ENCODE assay signal across 7 mouse cellular contexts in genomic region chr3:108910303-108911080, GRCm38 (mm10). TPM values are rescaled to one million over a fixed set of nuclear protein-coding genes. Genes with fewer than 3 reads are reported as not detected.
DNase-seq lines count a peak whose midpoint lies in the region; ATAC-seq and TF ChIP-seq lines count a peak whose summit lies in the region.

No protein-coding gene starts in this region.

- TF ChIP-seq RAD21 in CH12.LX (IDR thresholded peaks at IDR 0.05; ENCODE audit: low read depth, low read length) (no peak; the same call in 1 of the 2 replicates), MEL (IDR thresholded peaks at IDR 0.05; ENCODE audit: low read depth, low read length) (no peak)

- ATAC-seq in embryonic facial prominence, embryonic 14.5 days (ENCODE audit: low read depth), result no peak
- ATAC-seq in intestine, embryonic 14.5 days (replicated peaks; ENCODE audit: low FRiP score, low TSS enrichment, low read depth), result no peak; the same call in 1 of the 2 replicates
- peak; percentile 9 for ATAC-seq in liver, postnatal 0 days

- H3K4me1 ChIP-seq in CH12.LX (ENCODE audit: control insufficient read depth in 1 of 2, insufficient read depth in 2 of 2), result peaks cover 4 to 32% of the 10 kb centered on the region in 2 experiments; a peak in 3 of 4 replicates
- H3K4me1 ChIP-seq in MEL (ENCODE audit: control insufficient read depth in 1 of 2, insufficient read depth in 2 of 2, low read length in 2 of 2), result peaks cover 3 to 7% of the 10 kb centered on the region in 2 experiments; a peak in 3 of 4 replicates
- peaks cover 8% of the 10 kb centered on the region for H3K4me1 ChIP-seq in embryonic facial prominence, embryonic 14.5 days (ENCODE audit: control insufficient read depth, insufficient read depth, low read length)
- peaks cover 12% of the 10 kb centered on the region for H3K4me1 ChIP-seq in intestine, embryonic 14.5 days (replicated peaks; ENCODE audit: control insufficient read depth, insufficient read depth, low read length)
- H3K4me1 ChIP-seq in liver, postnatal 0 days (ENCODE audit: insufficient read depth), result peaks cover 8% of the 10 kb centered on the region

- dilution Hi-C loops in CH12.LX (cut with MboI; ENCODE audit: extremely low pct_ligation_motif_present, extremely low pct_unique_long_range_greater_than_20kb, low sequenced_read_pairs), result no loop called here

- DNase-seq in CH12.LX (ENCODE audit: extremely low read depth), result peak; percentile 52
- no peak for DNase-seq in MEL (ENCODE audit: low read depth, low spot score)
- no peak for DNase-seq in embryonic facial prominence, embryonic 14.5 days (ENCODE audit: low spot score)
- peak; percentile 66 for DNase-seq in intestine, embryonic 14.5 days (ENCODE audit: low spot score)
- DNase-seq in liver, postnatal 0 days, result peak; percentile 39
- peak; percentile 57 for DNase-seq in splenic B cell, adult 2 months (ENCODE audit: low read depth, low spot score)
- no peak for DNase-seq in left cerebral cortex, postnatal 14 days (ENCODE audit: low spot score in 2 of 2)

- H3K9me3 ChIP-seq in CH12.LX (replicated peaks; ENCODE audit: low read length), result no peaks in the 10 kb centered on the region
- no peaks in the 10 kb centered on the region for H3K9me3 ChIP-seq in MEL (replicated peaks; ENCODE audit: insufficient read depth, low read length)
- no peaks in the 10 kb centered on the region for H3K9me3 ChIP-seq in embryonic facial prominence, embryonic 14.5 days (ENCODE audit: control insufficient read depth, low read length)
- H3K9me3 ChIP-seq in intestine, embryonic 14.5 days (ENCODE audit: control insufficient read depth, low read length), result no peaks in the 10 kb centered on the region
- H3K9me3 ChIP-seq in liver, postnatal 0 days (ENCODE audit: low read length), result no peaks in the 10 kb centered on the region

- WGBS in embryonic facial prominence, embryonic 14.5 days, result under 1% methylated on average over 31 of the region's 32 CpGs
- WGBS in intestine, embryonic 14.5 days, result under 1% methylated on average over 32 of the region's 32 CpGs
- 1% methylated on average over 32 of the region's 32 CpGs for WGBS in liver, postnatal 0 days (ENCODE audit: insufficient replicate concordance)

- intact Hi-C loops in left cerebral cortex, postnatal 14 days (cut with DNase I), result loop anchor here (5.0 kb wide), 2 partner anchors 68 to 117 kb away; partner anchors contain the start of genes Fam102b and Stxbp3

- H3K79me2 ChIP-seq in CH12.LX (replicated peaks; ENCODE audit: control insufficient read depth, extremely low read depth, insufficient read depth, poor library complexity, severe bottlenecking) (peaks cover 48% of the 10 kb centered on the region), MEL (ENCODE audit: control insufficient read depth, insufficient read depth, low read length, poor library complexity) (peaks cover 36% of the 10 kb centered on the region)

- H3K27ac ChIP-seq in CH12.LX (ENCODE audit: insufficient read depth, low read depth) (peak overlapping the region; percentile 97), MEL (ENCODE audit: control insufficient read depth, low read depth, low read length) (peak overlapping the region; percentile 90)
- peak overlapping the region; percentile 99 for H3K27ac ChIP-seq in embryonic facial prominence, embryonic 14.5 days (replicated peaks; ENCODE audit: low read depth, low read length)
- H3K27ac ChIP-seq in intestine, embryonic 14.5 days (ENCODE audit: low read depth), result peak overlapping the region; percentile 100
- peak overlapping the region; percentile 99 for H3K27ac ChIP-seq in liver, postnatal 0 days (ENCODE audit: low read depth)

- peak overlapping the region; percentile 70; the same call in 1 of the 2 replicates for H3K4me2 ChIP-seq in CH12.LX (ENCODE audit: insufficient read depth, low read depth, poor library complexity, severe bottlenecking)
- H3K4me2 ChIP-seq in embryonic facial prominence, embryonic 14.5 days (ENCODE audit: low read depth, low read length), result peak overlapping the region; percentile 89
- H3K4me2 ChIP-seq in intestine, embryonic 14.5 days (ENCODE audit: low read length), result peak overlapping the region; percentile 98
- H3K4me2 ChIP-seq in liver, postnatal 0 days (ENCODE audit: low read depth, low read length), result peak overlapping the region; percentile 83

- H3K36me3 ChIP-seq in CH12.LX (replicated peaks in 1 of 2; ENCODE audit: control insufficient read depth in 1 of 2, insufficient read depth in 1 of 2, low read length in 1 of 2), result peaks cover 13 to 32% of the 10 kb centered on the region in 2 experiments
- peaks cover 24 to 43% of the 10 kb centered on the region in 2 experiments for H3K36me3 ChIP-seq in MEL (ENCODE audit: control insufficient read depth in 1 of 2, insufficient read depth in 2 of 2, low read length in 2 of 2)
- H3K36me3 ChIP-seq in embryonic facial prominence, embryonic 14.5 days (ENCODE audit: control insufficient read depth, insufficient read depth, low read length), result peaks cover 28% of the 10 kb centered on the region
- H3K36me3 ChIP-seq in intestine, embryonic 14.5 days (ENCODE audit: control insufficient read depth, insufficient read depth, low read length), result peaks cover 28% of the 10 kb centered on the region
- peaks cover 30% of the 10 kb centered on the region for H3K36me3 ChIP-seq in liver, postnatal 0 days (replicated peaks; ENCODE audit: insufficient read depth, low read length)
- peaks cover 13% of the 10 kb centered on the region for H3K36me3 ChIP-seq in splenic B cell, adult 2 months (ENCODE audit: control insufficient read depth, insufficient read depth, low read length, poor library complexity, severe bottlenecking)

- peak overlapping the region; percentile 93 for H3K9ac ChIP-seq in CH12.LX (ENCODE audit: insufficient read depth, low read depth)
- H3K9ac ChIP-seq in MEL (ENCODE audit: control insufficient read depth, low read depth, low read length, poor library complexity, severe bottlenecking), result peak overlapping the region; percentile 96
- peak overlapping the region; percentile 92 for H3K9ac ChIP-seq in embryonic facial prominence, embryonic 14.5 days (ENCODE audit: low read depth, low read length)
- peak overlapping the region; percentile 92 for H3K9ac ChIP-seq in intestine, embryonic 14.5 days (ENCODE audit: low read length)
- peak overlapping the region; percentile 84 for H3K9ac ChIP-seq in liver, postnatal 0 days (replicated peaks)

- in situ Hi-C loops in CH12.LX (cut with MboI; ENCODE audit: low pct_ligation_motif_present, low pct_unique_long_range_greater_than_20kb, low sequenced_read_pairs), result no loop called here

- TF ChIP-seq EP300 in CH12.LX (IDR thresholded peaks at IDR 0.05; ENCODE audit: low read length) (peak; percentile 66), MEL (IDR thresholded peaks at IDR 0.05; ENCODE audit: low read depth in 1 of 2, low read length in 2 of 2) (no peak)
- TF ChIP-seq EP300 in liver, postnatal 0 days (IDR thresholded peaks at IDR 0.05; ENCODE audit: low read depth), result no peak

- TF ChIP-seq CTCF in CH12.LX (conservative IDR thresholded peaks at IDR 0.05 in 1 of 2, IDR thresholded peaks at IDR 0.05 in 1 of 2; ENCODE audit: low read depth in 2 of 2, low read length in 2 of 2) (no peak), MEL (IDR thresholded peaks at IDR 0.05 in 2 of 3, conservative IDR thresholded peaks at IDR 0.05 in 1 of 3; ENCODE audit: control insufficient read depth in 1 of 3, insufficient read depth in 1 of 3, low read depth in 2 of 3, low read length in 3 of 3, poor library complexity in 1 of 3, severe bottlenecking in 1 of 3) (no peak)
- no peak for TF ChIP-seq CTCF in liver, postnatal 0 days (IDR thresholded peaks at IDR 0.05; ENCODE audit: low read depth)

- H3K27me3 ChIP-seq in CH12.LX (replicated peaks) (no peaks in the 10 kb centered on the region), MEL (ENCODE audit: control insufficient read depth in 1 of 2, insufficient read depth in 2 of 2, low read length in 2 of 2) (no peaks in the 10 kb centered on the region)
- H3K27me3 ChIP-seq in embryonic facial prominence, embryonic 14.5 days (replicated peaks; ENCODE audit: control insufficient read depth, insufficient read depth, low read length), result no peaks in the 10 kb centered on the region
- H3K27me3 ChIP-seq in intestine, embryonic 14.5 days (replicated peaks; ENCODE audit: control insufficient read depth, insufficient read depth, low read length), result no peaks in the 10 kb centered on the region
- H3K27me3 ChIP-seq in liver, postnatal 0 days (ENCODE audit: insufficient read depth, low read length), result no peaks in the 10 kb centered on the region
- H3K27me3 ChIP-seq in splenic B cell, adult 2 months (ENCODE audit: control insufficient read depth, insufficient read depth, low read length, poor library complexity, severe bottlenecking), result no peaks in the 10 kb centered on the region

- H3K4me3 ChIP-seq in CH12.LX (replicated peaks in 1 of 3; ENCODE audit: low read depth in 2 of 3, low read length in 2 of 3, poor library complexity in 1 of 3), result peak overlapping the region; percentile 71 to 99 (median 87)
- peak overlapping the region; percentile 64 to 99 for H3K4me3 ChIP-seq in MEL (ENCODE audit: control insufficient read depth in 1 of 2, insufficient read depth in 1 of 2, low read depth in 2 of 2, low read length in 2 of 2)
- H3K4me3 ChIP-seq in embryonic facial prominence, embryonic 14.5 days (ENCODE audit: low read depth, low read length), result peak overlapping the region; percentile 91
- peak overlapping the region; percentile 99 for H3K4me3 ChIP-seq in intestine, embryonic 14.5 days (ENCODE audit: low read depth, low read length)
- peak overlapping the region; percentile 77 for H3K4me3 ChIP-seq in liver, postnatal 0 days (ENCODE audit: low read depth, low read length)

- 0 out of 2 replicates have a peak, but pooled peaks have one; percentile 19 for TF ChIP-seq POLR2A in CH12.LX (IDR thresholded peaks at IDR 0.05; ENCODE audit: low read depth, low read length)
- no peak for TF ChIP-seq POLR2A in MEL (IDR thresholded peaks at IDR 0.05; ENCODE audit: control insufficient read depth in 1 of 2, insufficient read depth in 1 of 2, low read depth in 1 of 2, low read length in 2 of 2, poor library complexity in 1 of 2)

RNA-seq across cellular contexts. Expression of gene Prpf38b, which starts 1.0 kb away (rescaled TPM):
- total RNA-seq in CH12.LX (2012; rRNA removed), result 42.6 and 47.4 TPM in 2 replicates
- 42.9 and 55.9 TPM in 2 replicates for total RNA-seq in CH12.LX (2014; rRNA removed)
- 177 and 193 TPM in 2 replicates for polyA plus RNA-seq in CH12.LX (2012; ENCODE audit: insufficient read length, low read depth)
- 37.0 and 43.0 TPM in 2 replicates for total RNA-seq in MEL (2012; rRNA removed)
- 100 to 1,000 TPM; 128 to 138 TPM for polyA plus RNA-seq in MEL (2012; ENCODE audit: insufficient read depth in 1 of 2, insufficient read length in 2 of 2, low read depth in 1 of 2, low replicate concordance in 2 of 2, missing spikeins in 1 of 2)
- 57.8 and 58.1 TPM in 2 replicates for polyA plus RNA-seq in embryonic facial prominence, embryonic 14.5 days (2014; fragmentation: Nextera tagmentation; extraction: Ambion mirVana)
- 57.0 and 66.0 TPM in 2 replicates for polyA plus RNA-seq in intestine, embryonic 14.5 days (2014; fragmentation: Nextera tagmentation; extraction: Ambion mirVana)
- polyA plus RNA-seq in liver, postnatal 0 days (2015; fragmentation: Nextera tagmentation; extraction: Ambion mirVana), result 21.5 and 23.9 TPM in 2 replicates
- 10 to 100 TPM; 42.2 to 42.8 TPM for total RNA-seq in left cerebral cortex, postnatal 14 days (2021)

RNA-seq across cellular contexts. Expression of gene Fndc7, which starts 20.7 kb away (rescaled TPM):
- total RNA-seq in CH12.LX (2012; rRNA removed), result 0.42 and 0.81 TPM in 2 replicates
- total RNA-seq in CH12.LX (2014; rRNA removed), result 1.1 TPM in 2 replicates
- polyA plus RNA-seq in CH12.LX (2012; ENCODE audit: insufficient read length, low read depth), result 0.57 and 0.61 TPM in 2 replicates
- total RNA-seq in MEL (2012; rRNA removed), result 0.10 TPM in 1 of 2 replicates, not detected in the other
- polyA plus RNA-seq in MEL (2012; ENCODE audit: insufficient read depth in 1 of 2, insufficient read length in 2 of 2, low read depth in 1 of 2, low replicate concordance in 2 of 2, missing spikeins in 1 of 2), result under 1 TPM in 1 of 2 experiments, not detected in 1; 0.13 TPM
- 0.18 and 0.60 TPM in 2 replicates for polyA plus RNA-seq in embryonic facial prominence, embryonic 14.5 days (2014; fragmentation: Nextera tagmentation; extraction: Ambion mirVana)
- polyA plus RNA-seq in intestine, embryonic 14.5 days (2014; fragmentation: Nextera tagmentation; extraction: Ambion mirVana), result 0.09 and 0.19 TPM in 2 replicates
- polyA plus RNA-seq in liver, postnatal 0 days (2015; fragmentation: Nextera tagmentation; extraction: Ambion mirVana), result 0.06 and 0.09 TPM in 2 replicates
- under 1 TPM in 1 of 2 experiments, not detected in 1; 0.11 TPM for total RNA-seq in left cerebral cortex, postnatal 14 days (2021)

RNA-seq across cellular contexts. Expression of gene Henmt1, which starts 29.2 kb away (rescaled TPM):
- not detected in 2 replicates for total RNA-seq in CH12.LX (2012; rRNA removed)
- not detected in 2 replicates for total RNA-seq in CH12.LX (2014; rRNA removed)
- 0.45 TPM in 1 of 2 replicates, not detected in the other for polyA plus RNA-seq in CH12.LX (2012; ENCODE audit: insufficient read length, low read depth)
- total RNA-seq in MEL (2012; rRNA removed), result 0.10 TPM in 1 of 2 replicates, not detected in the other
- under 1 TPM in 1 of 2 experiments, not detected in 1; 0.08 TPM for polyA plus RNA-seq in MEL (2012; ENCODE audit: insufficient read depth in 1 of 2, insufficient read length in 2 of 2, low read depth in 1 of 2, low replicate concordance in 2 of 2, missing spikeins in 1 of 2)
- polyA plus RNA-seq in embryonic facial prominence, embryonic 14.5 days (2014; fragmentation: Nextera tagmentation; extraction: Ambion mirVana), result 0.81 and 1.2 TPM in 2 replicates
- 0.40 and 0.70 TPM in 2 replicates for polyA plus RNA-seq in intestine, embryonic 14.5 days (2014; fragmentation: Nextera tagmentation; extraction: Ambion mirVana)
- polyA plus RNA-seq in liver, postnatal 0 days (2015; fragmentation: Nextera tagmentation; extraction: Ambion mirVana), result not detected in 2 replicates
- total RNA-seq in left cerebral cortex, postnatal 14 days (2021), result 1 to 10 TPM; 2.5 to 3.8 TPM

RNA-seq across cellular contexts. Expression of gene Gm9857, which starts 29.8 kb away (rescaled TPM):
- total RNA-seq in CH12.LX (2012; rRNA removed), result not detected in 2 replicates
- total RNA-seq in CH12.LX (2014; rRNA removed), result not detected in 2 replicates
- not detected in 2 replicates for polyA plus RNA-seq in CH12.LX (2012; ENCODE audit: insufficient read length, low read depth)
- not detected in 2 replicates for total RNA-seq in MEL (2012; rRNA removed)
- polyA plus RNA-seq in MEL (2012; ENCODE audit: insufficient read depth in 1 of 2, insufficient read length in 2 of 2, low read depth in 1 of 2, low replicate concordance in 2 of 2, missing spikeins in 1 of 2), result not detected
- polyA plus RNA-seq in embryonic facial prominence, embryonic 14.5 days (2014; fragmentation: Nextera tagmentation; extraction: Ambion mirVana), result not detected in 2 replicates
- not detected in 2 replicates for polyA plus RNA-seq in intestine, embryonic 14.5 days (2014; fragmentation: Nextera tagmentation; extraction: Ambion mirVana)
- polyA plus RNA-seq in liver, postnatal 0 days (2015; fragmentation: Nextera tagmentation; extraction: Ambion mirVana), result not detected in 2 replicates
- not detected for total RNA-seq in left cerebral cortex, postnatal 14 days (2021)

Comparison
In these comparisons a context has a peak if more than half of its experiments do, and no peak if none do; other contexts are left out.
1. DNase-seq: peak in CH12.LX (single experiment), intestine, embryonic 14.5 days (single experiment), liver, postnatal 0 days (single experiment) and splenic B cell, adult 2 months (single experiment); none in MEL (single experiment), embryonic facial prominence, embryonic 14.5 days (single experiment) and left cerebral cortex, postnatal 14 days (0 of 2).
2. Of the 35 proteins assayed by ChIP-seq in both MEL and CH12.LX: peak only in MEL: MXI1; only in CH12.LX: EP300, MAZ, MEF2A, POLR2A, SIN3A, TCF12 and 1 more; in both: none; in neither: 27.
3. Peak in every context shown above with its lines, with median percentiles within 50 percentile points of each other: H3K27ac ChIP-seq, H3K4me2 ChIP-seq, H3K4me3 ChIP-seq and H3K9ac ChIP-seq.